Mouse (Mus musculus) olfactory bulb, adult 2 months (tissue): ENCODE data around the gene Gxylt1.

Experiments used
- CTCF ChIP-seq: fragments of 200-500 bp; IDR thresholded peaks from 2 replicates; pipeline ENCODE4 v1.5.1; 2012; ENCODE audit warnings: low read depth, mild to moderate bottlenecking, low read length, moderate library complexity; ENCODE audit not compliant: insufficient read depth
- POLR2A ChIP-seq: fragments of 200-500 bp; IDR thresholded peaks from 2 replicates; pipeline ENCODE4 v1.6.1; 2012; ENCODE audit warnings: mild to moderate bottlenecking, low read depth, low read length, moderate library complexity; ENCODE audit not compliant: insufficient read depth

GRCm38 (mm10) chr15:93288321-93288720 lies 13.3 kb upstream of the Gxylt1 start:
- TF ChIP-seq CTCF (no peak), POLR2A (no peak)
